Mouse (Mus musculus) forebrain, embryonic 13.5 days (tissue): ENCODE results near the gene Eif4ebp2. TPM values are rescaled to one million over a fixed set of nuclear protein-coding genes. Genes with fewer than 3 reads are reported as not detected.
"Not testable (repeated sequence)": the region's sequence is repeated elsewhere in the genome, so short reads cannot be mapped to it uniquely, and the experiment has no call there.

Source experiments
- ATAC-seq: fragments of 200-750 bp; cut with Nextera tagmentation; 2 replicates; pipeline ENCODE4 v1.8.0; 2017
- H3K27ac ChIP-seq: fragments of 300-500 bp; sonication (generic); 2 replicates; pipeline ENCODE4 v1.5.1; 2015; ENCODE audit warnings: inconsistent platforms, mild to moderate bottlenecking, moderate library complexity
- H3K27me3 ChIP-seq: fragments of 300-500 bp; sonication (generic); 2 replicates; pipeline ENCODE4 v1.6.1; 2015; ENCODE audit warnings: mild to moderate bottlenecking, inconsistent platforms
- H3K36me3 ChIP-seq: fragments of 300-500 bp; sonication (generic); 2 replicates; pipeline ENCODE4 v1.6.1; 2015; ENCODE audit warnings: mild to moderate bottlenecking, inconsistent platforms; ENCODE audit not compliant: poor library complexity, severe bottlenecking
- H3K4me1 ChIP-seq: fragments of 300-500 bp; sonication (generic); 2 replicates; pipeline ENCODE4 v1.6.1; 2015; ENCODE audit warnings: inconsistent platforms
- H3K4me2 ChIP-seq: fragments of 300-500 bp; sonication (generic); 2 replicates; pipeline ENCODE4 v1.6.1; 2015; ENCODE audit warnings: inconsistent platforms, mild to moderate bottlenecking, moderate library complexity
- H3K4me3 ChIP-seq: fragments of 300-500 bp; sonication (generic); 2 replicates; pipeline ENCODE4 v1.5.1; 2015; ENCODE audit warnings: mild to moderate bottlenecking, inconsistent platforms
- H3K9ac ChIP-seq: fragments of 300-500 bp; sonication (generic); 2 replicates; pipeline ENCODE4 v1.6.1; 2015; ENCODE audit warnings: mild to moderate bottlenecking, inconsistent platforms
- H3K9me3 ChIP-seq: fragments of 300-500 bp; sonication (generic); replicated peaks from 2 replicates; pipeline ENCODE4 v1.6.1; 2016; ENCODE audit warnings: inconsistent platforms
- WGBS: fragments of 180-500 bp; shearing (Covaris S2); methylation state at CpG from one replicate; pipeline ENCODE4 v1.1.7; 2015; 5-methylcytosine and 5-hydroxymethylcytosine counted together
- polyA plus RNA-seq: library from polyadenylated mRNA; unstranded; fragments of >200 nt; fragmentation: Nextera tagmentation; extraction: Ambion mirVana; gene quantifications from 2 replicates; pipeline ENCODE4 v1.2.1, GENCODE M21; 2015

Eif4ebp2 gene
- polyA plus RNA-seq, 1 experiment from 2014 or later: 96.4 TPM

DNA sequence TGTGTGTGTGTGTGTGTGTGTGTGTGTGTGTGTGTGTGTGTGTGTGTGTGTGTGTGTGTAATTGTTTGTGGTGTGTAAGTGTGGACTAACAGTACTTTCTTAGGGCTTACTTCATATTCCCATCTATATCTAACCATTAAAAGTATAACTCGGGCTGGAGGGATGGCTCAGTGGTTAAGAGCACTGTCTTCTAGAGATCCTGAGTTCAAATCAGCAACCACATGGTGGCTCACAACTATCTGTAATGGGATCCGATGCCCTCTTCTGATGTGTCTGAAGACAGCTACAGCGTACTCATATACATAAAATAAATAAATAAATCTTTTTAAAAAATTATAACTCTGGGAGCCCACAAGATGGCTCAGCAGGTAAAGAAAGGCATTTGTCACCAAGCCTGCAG lies 710 bp upstream of the Eif4ebp2 start:
- not testable (repeated sequence) for H3K9ac ChIP-seq, H3K27ac ChIP-seq, H3K9me3 ChIP-seq, H3K36me3 ChIP-seq, H3K4me3 ChIP-seq, H3K4me2 ChIP-seq, H3K27me3 ChIP-seq
- peak; percentile 25; the same call in 1 of the 2 replicates for ATAC-seq
- WGBS: 80% methylated on average over 3 of the region's 3 CpGs
- H3K4me1 ChIP-seq: peaks cover 34% of the 10 kb centered on the region

DNA sequence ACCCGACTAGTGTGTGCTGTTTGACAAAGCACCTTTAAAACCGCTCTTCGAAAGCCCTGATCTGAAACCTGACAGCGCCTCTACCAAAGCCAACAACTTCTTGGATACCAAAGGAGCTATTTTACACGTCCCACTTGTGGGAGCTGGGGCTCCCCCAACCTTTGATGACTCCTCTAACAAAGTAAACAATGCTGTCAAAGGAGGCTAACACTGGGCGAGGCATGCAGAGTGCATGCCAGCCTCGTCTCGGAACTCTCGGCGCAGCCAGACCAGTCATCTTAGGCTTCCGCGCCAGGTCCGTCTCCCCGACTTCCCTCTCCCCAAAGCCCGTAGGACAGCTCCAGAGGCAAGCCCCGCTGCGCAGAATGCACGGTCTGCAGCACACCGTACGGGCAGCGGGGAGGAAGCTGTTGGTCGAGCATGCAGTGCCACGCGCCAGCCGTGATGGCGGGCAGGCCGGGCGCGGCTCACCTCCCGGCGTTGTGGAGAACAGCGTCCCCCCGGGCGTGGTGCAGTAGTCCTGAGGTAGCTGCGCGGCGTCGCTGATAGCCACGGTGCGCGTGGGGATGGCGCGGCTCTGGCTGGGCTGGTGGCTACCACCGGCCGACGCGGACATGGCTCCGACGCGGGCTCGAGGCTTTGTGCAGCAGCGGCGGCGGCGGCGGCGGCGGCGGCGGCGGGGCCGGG lies 387 bp downstream of the Eif4ebp2 start:
- H3K27ac ChIP-seq: peak overlapping the region; percentile 71
- peak overlapping the region; percentile 99 for H3K4me3 ChIP-seq
- H3K9me3 ChIP-seq: no peaks in the 10 kb centered on the region
- H3K27me3 ChIP-seq: no peaks in the 10 kb centered on the region
- H3K36me3 ChIP-seq: peaks cover 15% of the 10 kb centered on the region
- H3K4me1 ChIP-seq: peaks cover 45% of the 10 kb centered on the region
- under 1% methylated on average over 43 of the region's 62 CpGs for WGBS
- peak overlapping the region; percentile 96 for H3K4me2 ChIP-seq
- peak overlapping the region; percentile 98 for H3K9ac ChIP-seq
- peak; percentile 65 for ATAC-seq

DNA sequence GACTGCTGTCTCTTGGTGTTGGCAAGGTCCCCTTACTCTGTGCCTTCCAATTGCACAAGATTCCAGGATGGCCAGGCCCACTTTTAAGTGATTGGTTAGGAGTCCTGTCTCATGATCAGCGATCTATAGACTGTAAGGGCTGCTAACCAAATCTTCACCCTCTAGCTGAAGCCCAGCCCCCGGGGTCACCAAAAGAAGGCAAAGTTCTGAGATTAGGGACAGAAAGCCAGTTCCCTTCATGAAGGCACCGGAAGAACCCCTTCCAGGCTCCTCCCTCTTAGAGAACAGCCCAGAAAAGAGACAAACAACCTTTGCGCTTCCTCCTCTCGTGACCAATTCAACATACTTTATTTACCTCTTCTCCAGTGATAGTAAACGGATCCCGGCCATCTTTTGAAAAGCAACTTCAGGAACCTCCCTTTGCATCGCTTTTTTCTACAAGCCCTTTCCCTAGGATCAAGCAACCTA lies 964 bp downstream of the Eif4ebp2 start:
- Histone ChIP-seq H3K27me3 (no peaks in the 10 kb centered on the region), H3K9me3 (no peaks in the 10 kb centered on the region), H3K4me2 (peak overlapping the region; percentile 96), H3K9ac (peak overlapping the region; percentile 98), H3K4me3 (peak overlapping the region; percentile 99), H3K27ac (peak overlapping the region; percentile 71; the same call in 1 of the 2 replicates), H3K4me1 (peaks cover 51% of the 10 kb centered on the region), H3K36me3 (peaks cover 19% of the 10 kb centered on the region)
- WGBS: 11% methylated on average over 8 of the region's 8 CpGs
- ATAC-seq: no peak

DNA sequence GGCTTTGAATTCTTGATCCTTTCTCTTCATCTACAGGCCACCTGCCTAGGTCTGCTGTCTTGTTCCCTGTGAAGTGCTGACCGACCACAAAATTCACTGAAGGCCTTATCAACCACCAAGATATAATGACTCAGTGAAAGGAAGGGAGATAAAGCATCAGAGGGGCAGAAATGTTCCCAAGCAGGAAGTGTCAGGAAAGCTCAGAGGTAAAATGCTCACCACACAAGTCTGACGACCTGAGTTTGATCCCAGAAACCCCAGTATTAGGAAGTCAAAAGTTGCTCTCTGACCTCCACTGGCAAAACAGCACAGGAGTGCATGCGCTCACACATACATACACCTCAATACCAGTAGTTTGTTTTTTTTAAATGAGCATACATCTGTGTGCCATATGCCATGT lies 3.6 kb downstream of the Eif4ebp2 start:
- H3K9me3 ChIP-seq: no peaks in the 10 kb centered on the region
- peaks cover 21% of the 10 kb centered on the region for H3K36me3 ChIP-seq
- no peak overlapping the region for H3K4me3 ChIP-seq
- H3K9ac ChIP-seq: 0 out of 2 replicates have a peak overlapping the region, but pooled peaks have one; percentile 5
- peaks cover 76% of the 10 kb centered on the region for H3K4me1 ChIP-seq
- H3K4me2 ChIP-seq: no peak overlapping the region
- no peak overlapping the region for H3K27ac ChIP-seq
- no peaks in the 10 kb centered on the region for H3K27me3 ChIP-seq
- 79% methylated on average over 3 of the region's 3 CpGs for WGBS
- ATAC-seq: no peak

DNA sequence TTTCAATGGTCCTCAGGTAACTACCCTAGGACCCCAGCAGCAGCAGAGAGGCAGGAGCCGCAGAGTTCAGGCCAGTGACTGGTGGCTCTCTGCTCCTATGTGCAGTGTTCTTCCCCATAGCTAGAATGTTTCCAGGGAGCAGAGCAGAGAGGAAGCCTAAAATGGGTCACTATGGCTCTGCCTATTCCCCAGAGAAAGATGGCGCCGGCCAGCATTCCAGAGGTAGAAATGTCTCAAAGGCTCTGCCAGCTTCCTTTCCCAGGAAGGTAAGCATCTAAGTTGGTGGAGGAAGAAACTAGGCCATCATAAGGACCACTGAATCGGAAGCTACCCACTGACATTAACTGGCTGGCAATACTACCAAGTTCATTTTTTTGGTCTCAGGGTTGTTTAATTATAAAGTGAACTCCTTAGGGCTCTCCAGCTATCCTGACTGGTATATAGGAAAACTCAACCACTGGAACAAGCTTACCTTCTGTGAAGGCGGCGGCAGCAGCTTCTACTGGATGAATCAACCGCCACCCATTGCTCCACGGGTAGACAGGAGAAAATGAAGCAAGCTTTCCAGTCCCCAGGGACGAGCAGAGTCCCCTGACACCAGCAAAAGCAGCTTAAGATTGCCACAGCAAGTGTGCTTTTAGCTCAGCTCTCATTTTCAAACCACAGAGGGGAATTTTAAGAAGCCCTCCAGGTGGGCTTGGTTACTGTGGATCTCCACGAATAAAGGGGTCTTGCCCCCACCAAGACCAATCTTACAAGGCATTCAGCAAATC lies 4.7 kb downstream of the Eif4ebp2 start:
- ATAC-seq: no peak
- H3K27ac ChIP-seq: no peak overlapping the region
- no peak overlapping the region for H3K4me2 ChIP-seq
- H3K9me3 ChIP-seq: no peaks in the 10 kb centered on the region
- H3K9ac ChIP-seq: peak overlapping the region; percentile 18; the same call in 1 of the 2 replicates
- H3K4me3 ChIP-seq: no peak overlapping the region
- H3K36me3 ChIP-seq: peaks cover 21% of the 10 kb centered on the region
- H3K27me3 ChIP-seq: no peaks in the 10 kb centered on the region
- whole genome bisulfite sequencing: 83% methylated on average over 10 of the region's 10 CpGs
- H3K4me1 ChIP-seq: peaks cover 87% of the 10 kb centered on the region

DNA sequence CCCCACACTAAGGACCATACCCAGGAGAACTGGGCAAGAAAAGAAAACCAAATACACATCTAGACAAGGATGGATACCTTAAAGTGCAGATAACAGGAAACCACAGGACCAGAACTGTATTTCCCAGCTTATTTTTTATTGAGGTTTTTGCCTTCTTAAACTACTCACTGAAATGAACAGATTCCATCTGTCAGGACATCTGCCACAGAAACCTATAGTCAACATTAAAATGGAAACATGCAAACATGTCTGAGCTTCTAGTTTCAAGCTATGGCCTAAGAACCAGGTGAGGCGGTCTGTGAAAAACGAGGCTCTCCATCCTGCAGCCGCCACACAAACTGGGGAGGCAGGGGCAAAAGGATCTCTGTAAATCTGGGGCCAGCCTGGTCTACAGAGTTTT lies 7.4 kb downstream of the Eif4ebp2 start:
- H3K9me3 ChIP-seq: no peaks in the 10 kb centered on the region
- ATAC-seq: no peak
- 83% methylated on average over 3 of the region's 3 CpGs for WGBS
- H3K9ac ChIP-seq: no peak overlapping the region; the same call in 1 of the 2 replicates
- H3K27me3 ChIP-seq: no peaks in the 10 kb centered on the region
- no peak overlapping the region for H3K4me3 ChIP-seq
- H3K27ac ChIP-seq: no peak overlapping the region; the same call in 1 of the 2 replicates
- H3K36me3 ChIP-seq: peaks cover 25% of the 10 kb centered on the region
- peaks cover 72% of the 10 kb centered on the region for H3K4me1 ChIP-seq
- H3K4me2 ChIP-seq: no peak overlapping the region

DNA sequence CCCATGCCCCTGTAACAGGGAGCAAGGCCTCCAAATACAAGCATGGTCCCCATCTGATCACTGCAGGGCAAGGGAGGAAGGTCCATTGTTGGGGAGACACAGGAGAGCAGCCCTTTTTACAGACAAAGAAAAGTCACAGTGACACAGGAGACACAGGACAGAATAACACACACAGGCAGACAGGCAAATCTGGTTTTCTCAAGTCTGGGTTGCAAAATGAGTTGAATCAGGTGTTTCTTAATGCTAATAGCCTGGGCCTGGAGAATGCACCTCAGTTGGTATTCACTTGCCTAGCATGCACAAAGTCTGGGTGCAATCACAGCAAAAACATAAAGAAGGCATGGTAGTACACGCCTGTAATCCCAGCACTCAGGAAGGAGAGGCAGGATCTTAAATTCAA lies 8.6 kb downstream of the Eif4ebp2 start:
- ATAC-seq: no peak
- no peaks in the 10 kb centered on the region for H3K9me3 ChIP-seq
- peak overlapping the region; percentile 12; the same call in 1 of the 2 replicates for H3K9ac ChIP-seq
- no peaks in the 10 kb centered on the region for H3K27me3 ChIP-seq
- H3K4me1 ChIP-seq: peaks cover 61% of the 10 kb centered on the region
- peaks cover 26% of the 10 kb centered on the region for H3K36me3 ChIP-seq
- no peak overlapping the region for H3K4me2 ChIP-seq
- H3K27ac ChIP-seq: no peak overlapping the region; the same call in 1 of the 2 replicates
- H3K4me3 ChIP-seq: no peak overlapping the region
- WGBS: 79% methylated on average over 1 of the region's 1 CpGs

DNA sequence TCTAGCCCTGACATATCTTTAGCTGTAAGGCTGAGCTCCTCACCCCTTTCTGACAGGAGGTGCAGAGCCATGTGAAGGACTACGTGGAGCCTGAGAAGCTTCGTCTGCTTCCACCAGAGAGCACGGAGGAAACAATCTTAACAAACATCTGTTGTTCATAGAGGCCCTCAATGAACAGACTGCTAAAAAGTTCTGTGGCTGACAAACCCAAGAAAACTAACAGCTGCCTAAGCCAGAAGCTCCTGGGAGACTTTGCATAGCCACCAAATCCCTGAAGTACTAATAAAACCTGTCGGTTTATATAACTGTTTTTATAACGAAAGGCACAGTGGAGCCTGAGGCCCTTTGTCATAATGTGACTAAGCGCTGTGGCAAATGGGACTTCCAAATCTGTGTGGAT lies 9.0 kb downstream of the Eif4ebp2 start:
- Histone ChIP-seq H3K36me3 (peaks cover 24% of the 10 kb centered on the region), H3K4me3 (no peak overlapping the region), H3K9me3 (no peaks in the 10 kb centered on the region), H3K9ac (no peak overlapping the region), H3K4me1 (peaks cover 57% of the 10 kb centered on the region), H3K27me3 (no peaks in the 10 kb centered on the region), H3K27ac (no peak overlapping the region; the same call in 1 of the 2 replicates), H3K4me2 (no peak overlapping the region)
- 79% methylated on average over 6 of the region's 6 CpGs for WGBS
- ATAC-seq: no peak

DNA sequence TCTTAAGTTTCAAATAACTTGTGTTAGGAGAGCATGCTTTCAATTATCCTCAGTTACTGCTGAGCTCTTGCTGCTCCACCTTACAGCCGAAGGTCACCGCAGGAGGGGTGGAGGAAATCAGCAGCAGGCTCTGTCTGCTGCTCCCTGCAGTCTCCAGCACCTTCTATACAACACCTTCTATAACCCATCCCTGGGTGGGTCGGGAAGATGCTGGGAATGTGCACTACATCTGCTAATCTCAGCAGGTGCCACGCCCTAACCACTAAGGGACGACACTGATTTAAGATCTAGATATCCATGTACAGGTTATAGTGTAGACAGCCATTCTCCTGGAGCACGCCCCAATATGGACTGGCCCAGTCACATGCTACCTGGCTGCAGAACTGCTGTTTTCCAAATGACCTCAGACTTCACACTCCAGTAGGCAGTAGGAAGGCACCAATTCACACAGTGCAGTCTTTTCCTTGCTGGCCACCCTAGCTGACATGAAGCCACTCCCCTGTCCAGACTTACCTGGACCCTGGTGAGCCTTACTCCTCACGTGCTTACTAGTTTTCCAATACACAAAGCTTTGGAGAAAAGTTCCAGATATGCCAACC lies 12.2 kb downstream of the Eif4ebp2 start:
- 98% methylated on average over 7 of the region's 7 CpGs for WGBS
- H3K27ac ChIP-seq: no peak overlapping the region
- ATAC-seq: no peak

DNA sequence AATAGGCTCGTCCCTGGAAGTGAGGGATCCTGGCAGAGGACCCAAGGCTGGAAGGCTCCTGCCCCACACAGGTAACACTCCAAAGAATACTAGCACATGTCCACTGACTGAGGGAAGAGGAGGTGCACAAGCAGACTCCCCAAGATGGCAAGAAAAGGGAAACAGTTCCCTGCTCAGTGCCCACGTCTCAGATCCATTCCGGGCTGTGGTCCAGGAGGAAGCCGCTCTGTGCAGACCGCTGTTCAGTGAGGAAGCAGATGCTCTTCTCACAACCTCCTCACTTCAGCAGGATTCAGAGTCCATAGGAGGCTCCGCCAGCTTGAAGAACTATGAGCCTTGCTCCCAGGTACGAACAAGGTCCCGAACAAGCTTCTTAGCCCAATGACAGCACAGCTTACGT lies 21.1 kb downstream of the Eif4ebp2 start:
- H3K4me1 ChIP-seq: no peaks in the 10 kb centered on the region
- H3K4me2 ChIP-seq: no peak overlapping the region
- no peak overlapping the region for H3K9ac ChIP-seq
- H3K27me3 ChIP-seq: no peaks in the 10 kb centered on the region
- H3K36me3 ChIP-seq: peaks cover 66% of the 10 kb centered on the region
- H3K27ac ChIP-seq: no peak overlapping the region
- 93% methylated on average over 9 of the region's 9 CpGs for WGBS
- H3K9me3 ChIP-seq: no peaks in the 10 kb centered on the region
- H3K4me3 ChIP-seq: no peak overlapping the region
- ATAC-seq: no peak

More for the DNA sequence above, 12.2 kb downstream of the Eif4ebp2 start:
- Histone ChIP-seq H3K4me1 (peaks cover 27% of the 10 kb centered on the region), H3K9ac (no peak overlapping the region), H3K4me2 (no peak overlapping the region), H3K4me3 (no peak overlapping the region), H3K9me3 (no peaks in the 10 kb centered on the region), H3K27me3 (no peaks in the 10 kb centered on the region), H3K36me3 (peaks cover 14% of the 10 kb centered on the region)

DNA sequence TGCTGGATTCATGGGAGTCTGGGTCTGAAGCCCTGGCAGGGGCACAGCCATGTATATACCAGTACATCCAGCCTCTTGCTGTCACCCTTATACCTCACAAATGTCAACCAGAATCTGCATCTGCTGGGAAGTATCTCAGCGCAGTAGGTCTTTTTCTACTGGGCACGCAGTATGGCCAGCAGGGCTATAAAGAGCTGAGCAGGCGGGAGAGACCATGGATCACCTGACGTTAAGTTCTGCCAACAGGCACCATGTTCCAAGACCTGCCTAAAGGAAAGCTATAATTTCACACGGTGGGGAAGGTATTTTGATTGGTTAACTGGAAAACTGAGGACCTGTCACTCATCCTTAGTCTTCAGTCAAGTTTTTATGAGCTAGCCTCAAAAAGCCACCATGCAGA lies 23.4 kb downstream of the Eif4ebp2 start:
- Histone ChIP-seq H3K4me1 (peaks cover 11% of the 10 kb centered on the region), H3K9ac (no peak overlapping the region), H3K4me2 (no peak overlapping the region), H3K27ac (no peak overlapping the region), H3K9me3 (no peaks in the 10 kb centered on the region), H3K36me3 (peaks cover 48% of the 10 kb centered on the region), H3K4me3 (no peak overlapping the region), H3K27me3 (no peaks in the 10 kb centered on the region)
- 87% methylated on average over 5 of the region's 5 CpGs for WGBS
- ATAC-seq: no peak

DNA sequence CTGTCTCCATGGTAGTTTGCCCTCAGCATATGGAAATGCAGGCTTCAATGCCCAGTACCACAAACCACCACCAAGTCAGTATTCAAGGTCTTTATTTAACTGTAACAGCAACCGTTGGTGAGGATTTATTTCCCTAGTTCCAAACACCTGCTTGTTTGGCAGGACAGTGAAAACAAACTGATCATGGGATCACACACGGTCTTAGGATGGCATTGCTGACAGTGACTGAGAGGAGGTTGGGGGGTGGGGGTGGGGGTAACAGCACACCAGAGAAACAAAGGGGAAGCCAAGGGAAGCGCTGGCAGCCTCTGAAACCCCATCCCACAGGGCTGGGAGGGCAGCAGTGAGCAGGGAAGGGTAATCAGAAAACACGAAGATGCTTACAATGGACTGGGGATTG lies 24.0 kb downstream of the Eif4ebp2 start:
- no peak overlapping the region for H3K9ac ChIP-seq
- no peaks in the 10 kb centered on the region for H3K27me3 ChIP-seq
- no peak overlapping the region for H3K4me2 ChIP-seq
- 55% methylated on average over 4 of the region's 4 CpGs for WGBS
- ATAC-seq: no peak
- peaks cover 42% of the 10 kb centered on the region for H3K36me3 ChIP-seq
- H3K27ac ChIP-seq: no peak overlapping the region; the same call in 1 of the 2 replicates
- H3K9me3 ChIP-seq: no peaks in the 10 kb centered on the region
- H3K4me1 ChIP-seq: peaks cover 11% of the 10 kb centered on the region
- H3K4me3 ChIP-seq: no peak overlapping the region
